In genomic region chr6:82760749-82761357, GRCm38 (mm10) we compare ENCODE assay signal across 13 mouse cellular contexts. TPM values are rescaled to one million over a fixed set of nuclear protein-coding genes. Genes with fewer than 3 reads are reported as not detected.
DNase-seq lines count a peak whose midpoint lies in the region; ATAC-seq and TF ChIP-seq lines count a peak whose summit lies in the region.
"Had no signal": no experiment of that assay in that cellular context is flagged by ENCODE, and none has a peak within 500 bp of the region (broad histone marks: within the 10 kb centered on the region; RNA-seq: fewer than 3 reads in every experiment).

No protein-coding gene starts in this region.

- WGBS in lung, postnatal 0 days, result 44% methylated on average over 2 of the region's 3 CpGs
- WGBS in heart, embryonic 13.5 days, result 26% methylated on average over 2 of the region's 3 CpGs

- no peak overlapping the region for H3K27ac ChIP-seq in lung, postnatal 0 days (ENCODE audit: low read length)
- peak overlapping the region; percentile 97 for H3K27ac ChIP-seq in heart, embryonic 13.5 days (replicated peaks)
- H3K27ac ChIP-seq: embryonic facial prominence, embryonic 13.5 days; forebrain, embryonic 15.5 days; stomach, embryonic 15.5 days had no signal

- H3K4me2 ChIP-seq in lung, postnatal 0 days (replicated peaks; ENCODE audit: low read depth, low read length), result no peak overlapping the region
- peak overlapping the region; percentile 27 for H3K4me2 ChIP-seq in heart, embryonic 13.5 days
- H3K4me2 ChIP-seq: embryonic facial prominence, embryonic 13.5 days; forebrain, embryonic 15.5 days; stomach, embryonic 15.5 days had no signal

- H3K9ac ChIP-seq in lung, postnatal 0 days (replicated peaks; ENCODE audit: low read depth), result no peak overlapping the region
- peak overlapping the region; percentile 50; the same call in 1 of the 2 replicates for H3K9ac ChIP-seq in heart, embryonic 13.5 days
- H3K9ac ChIP-seq: embryonic facial prominence, embryonic 13.5 days; forebrain, embryonic 15.5 days; stomach, embryonic 15.5 days had no signal

- peak; percentile 31; the same call in 1 of the 2 replicates for ATAC-seq in lung, postnatal 0 days
- no peak for ATAC-seq in heart, embryonic 13.5 days (ENCODE audit: extremely low read depth, insufficient number of reproducible peaks, low FRiP score, low TSS enrichment)
- ATAC-seq: forebrain, embryonic 15.5 days had no signal

- peaks cover 3% of the 10 kb centered on the region; the same call in 1 of the 2 replicates for H3K4me1 ChIP-seq in lung, postnatal 0 days (ENCODE audit: insufficient read depth, low read depth, low read length)
- peaks cover 93% of the 10 kb centered on the region for H3K4me1 ChIP-seq in heart, embryonic 13.5 days

- TF ChIP-seq CTCF in lung, postnatal 0 days (IDR thresholded peaks at IDR 0.05), result no peak

- DNase-seq in lung, postnatal 0 days (ENCODE audit: low spot score), result peak; percentile 57
- DNase-seq in lung, postnatal 10 days, result no peak
- DNase-seq in R1 (ENCODE audit: low read depth, low spot score), result peak; percentile 95
- DNase-seq in spleen, postnatal 10 days (ENCODE audit: low spot score in 2 of 2), result no peak
- no peak for DNase-seq in frontal cortex, adult 2 months (ENCODE audit: extremely low spot score in 1 of 2, low spot score in 1 of 2)
- no peak for DNase-seq in ovary, postnatal 10 days (ENCODE audit: low spot score)
- DNase-seq: cerebellum, adult 8-10 months; right cerebral cortex, postnatal 4 days; thymus, postnatal 4 days had no signal

- TF ChIP-seq EP300 in lung, postnatal 0 days (IDR thresholded peaks at IDR 0.05), result peak; percentile 38; the same call in 1 of the 2 replicates

- no peaks in the 10 kb centered on the region for H3K9me3 ChIP-seq in lung, postnatal 0 days (ENCODE audit: low read length)
- H3K9me3 ChIP-seq in heart, embryonic 13.5 days, result no peaks in the 10 kb centered on the region
- H3K9me3 ChIP-seq: embryonic facial prominence, embryonic 13.5 days; forebrain, embryonic 15.5 days; stomach, embryonic 15.5 days had no signal

- H3K36me3 ChIP-seq in lung, postnatal 0 days (ENCODE audit: insufficient read depth, low read length), result no peaks in the 10 kb centered on the region
- H3K36me3 ChIP-seq in heart, embryonic 13.5 days, result peaks cover 16% of the 10 kb centered on the region
- H3K36me3 ChIP-seq: forebrain, embryonic 15.5 days; stomach, embryonic 15.5 days had no signal

- no peaks in the 10 kb centered on the region for H3K27me3 ChIP-seq in lung, postnatal 0 days (replicated peaks; ENCODE audit: insufficient read depth, low read length)
- no peaks in the 10 kb centered on the region for H3K27me3 ChIP-seq in heart, embryonic 13.5 days (replicated peaks)
- H3K27me3 ChIP-seq: embryonic facial prominence, embryonic 13.5 days; forebrain, embryonic 15.5 days; stomach, embryonic 15.5 days had no signal

- no peak overlapping the region for H3K4me3 ChIP-seq in lung, postnatal 0 days (ENCODE audit: low read depth, low read length)
- H3K4me3 ChIP-seq in heart, embryonic 13.5 days, result no peak overlapping the region
- H3K4me3 ChIP-seq: embryonic facial prominence, embryonic 13.5 days; forebrain, embryonic 15.5 days; stomach, embryonic 15.5 days had no signal

RNA-seq across cellular contexts. Expression of gene Hk2, which starts 13.4 kb away (rescaled TPM):
- 4.8 and 5.4 TPM in 2 replicates for polyA plus RNA-seq in lung, postnatal 0 days (2015; fragmentation: Nextera tagmentation; extraction: Ambion mirVana)
- 28.9 and 36.2 TPM in 2 replicates for polyA plus RNA-seq in heart, embryonic 13.5 days (2015; fragmentation: Nextera tagmentation; extraction: Ambion mirVana)
- 2.6 and 2.9 TPM in 2 replicates for polyA plus RNA-seq in frontal cortex, adult 2 months (2012; rRNA removed)

RNA-seq across cellular contexts. Expression of gene Pole4, which starts 55.7 kb away (rescaled TPM):
- 57.4 and 60.4 TPM in 2 replicates for polyA plus RNA-seq in lung, postnatal 0 days (2015; fragmentation: Nextera tagmentation; extraction: Ambion mirVana)
- 82.5 and 97.5 TPM in 2 replicates for polyA plus RNA-seq in heart, embryonic 13.5 days (2015; fragmentation: Nextera tagmentation; extraction: Ambion mirVana)
- polyA plus RNA-seq in frontal cortex, adult 2 months (2012; rRNA removed), result 41.6 and 44.6 TPM in 2 replicates

Comparison
In these comparisons a context has a peak if more than half of its experiments do, and no peak if none do; other contexts are left out.
1. DNase-seq: peak in lung, postnatal 0 days (single experiment) and R1 (single experiment); none in lung, postnatal 10 days (single experiment), spleen, postnatal 10 days (0 of 2), frontal cortex, adult 2 months (0 of 2) and ovary, postnatal 10 days (single experiment).